Mouse (Mus musculus) gonadal fat pad, adult 2 months (tissue): Measurements from ENCODE around the gene Gm13272. TPM values are rescaled to one million over a fixed set of nuclear protein-coding genes. Genes with fewer than 3 reads are reported as not detected.
"Not testable (repeated sequence)": the region's sequence is repeated elsewhere in the genome, so short reads cannot be mapped to it uniquely, and the experiment has no call there.

Source experiments
- DNase-seq: peaks from one replicate; pipeline ENCODE4 v3.0.0-alpha.2; 2012; ENCODE audit warnings: low read depth
- polyA plus RNA-seq: library from polyadenylated mRNA; depleted of rRNA; stranded (reverse); fragments of >200 nt; gene quantifications from 2 replicates; pipeline ENCODE4 v1.2.3, GENCODE M21; 2012; rRNA removed

Gene Gm13272
- polyA plus RNA-seq, result not detected in 2 replicates

GRCm38 (mm10) chr4:88779550-88779949 is at the start of gene Gm13272:
Gene Gm13272 (plus strand): TSS chr4:88779850.
- DNase-seq, result not testable (repeated sequence)

GRCm38 (mm10) chr4:88738480-88738879 is 41.2 kb upstream of the Gm13272 start:
- no peak for DNase-seq

- no peak for DNase-seq
Measured at GRCm38 (mm10) chr4:88739036-88739435, 40.6 kb upstream of the Gm13272 start.

GRCm38 (mm10) chr4:88741426-88741825 is 38.2 kb upstream of the Gm13272 start:
- no peak for DNase-seq

- no peak for DNase-seq
Measured at GRCm38 (mm10) chr4:88742771-88743371, 36.8 kb upstream of the Gm13272 start.

GRCm38 (mm10) chr4:88744207-88744606 is 35.4 kb upstream of the Gm13272 start:
- no peak for DNase-seq

GRCm38 (mm10) chr4:88749926-88750325 is 29.7 kb upstream of the Gm13272 start:
- no peak for DNase-seq

GRCm38 (mm10) chr4:88754818-88755340 is 24.8 kb upstream of the Gm13272 start, which contains the start of gene Gm13271:
Gene Gm13271 (plus strand): TSS chr4:88754868.
- DNase-seq, result not testable (repeated sequence)

GRCm38 (mm10) chr4:88756581-88757513 is 22.8 kb upstream of the Gm13272 start:
- not testable (repeated sequence) for DNase-seq

- peak; percentile 28 for DNase-seq
Measured at GRCm38 (mm10) chr4:88757628-88758031, 22.0 kb upstream of the Gm13272 start.

GRCm38 (mm10) chr4:88758751-88759150 is 20.9 kb upstream of the Gm13272 start:
- DNase-seq, result not testable (repeated sequence)

GRCm38 (mm10) chr4:88759610-88760268 is 19.9 kb upstream of the Gm13272 start, which contains the start of gene Gm13283:
Gene Gm13283 (plus strand): TSS chr4:88760119.
- not testable (repeated sequence) for DNase-seq

- not testable (repeated sequence) for DNase-seq
Measured at GRCm38 (mm10) chr4:88760431-88760830, 19.2 kb upstream of the Gm13272 start.

GRCm38 (mm10) chr4:88761776-88762175 is 17.9 kb upstream of the Gm13272 start:
- DNase-seq, result not testable (repeated sequence)

- not testable (repeated sequence) for DNase-seq
Measured at GRCm38 (mm10) chr4:88762341-88762740, 17.3 kb upstream of the Gm13272 start.

- not testable (repeated sequence) for DNase-seq
Measured at GRCm38 (mm10) chr4:88763384-88764018, 16.1 kb upstream of the Gm13272 start.

- not testable (repeated sequence) for DNase-seq
Measured at GRCm38 (mm10) chr4:88773534-88773933, 6.1 kb upstream of the Gm13272 start, which contains the start of gene Gm13290. Gene Gm13290 (plus strand): TSS chr4:88773834.

GRCm38 (mm10) chr4:88776622-88777021 is 3.0 kb upstream of the Gm13272 start, which contains the start of gene Gm13289:
Gene Gm13289 (plus strand): TSS chr4:88776922.
- not testable (repeated sequence) for DNase-seq

GRCm38 (mm10) chr4:88780320-88780719 is 670 bp downstream of the Gm13272 start:
- not testable (repeated sequence) for DNase-seq

- DNase-seq, result not testable (repeated sequence)
Measured at GRCm38 (mm10) chr4:88781831-88782230, 2.2 kb downstream of the Gm13272 start, which contains the start of gene Ifnz. Gene Ifnz (plus strand): TSS chr4:88782131.

GRCm38 (mm10) chr4:88782335-88782734 is 2.7 kb downstream of the Gm13272 start:
- not testable (repeated sequence) for DNase-seq
